Mouse (Mus musculus): Measurements from ENCODE around the gene Gm10320. TPM values are rescaled to one million over a fixed set of nuclear protein-coding genes. Genes with fewer than 3 reads are reported as not detected.
A peak's percentile ranks its signal among the peaks of the same experiment; 100 is the strongest.

Gene Gm10320
- polyA plus RNA-seq, 1 experiment from 2014 or later = 1.5 TPM

DNA sequence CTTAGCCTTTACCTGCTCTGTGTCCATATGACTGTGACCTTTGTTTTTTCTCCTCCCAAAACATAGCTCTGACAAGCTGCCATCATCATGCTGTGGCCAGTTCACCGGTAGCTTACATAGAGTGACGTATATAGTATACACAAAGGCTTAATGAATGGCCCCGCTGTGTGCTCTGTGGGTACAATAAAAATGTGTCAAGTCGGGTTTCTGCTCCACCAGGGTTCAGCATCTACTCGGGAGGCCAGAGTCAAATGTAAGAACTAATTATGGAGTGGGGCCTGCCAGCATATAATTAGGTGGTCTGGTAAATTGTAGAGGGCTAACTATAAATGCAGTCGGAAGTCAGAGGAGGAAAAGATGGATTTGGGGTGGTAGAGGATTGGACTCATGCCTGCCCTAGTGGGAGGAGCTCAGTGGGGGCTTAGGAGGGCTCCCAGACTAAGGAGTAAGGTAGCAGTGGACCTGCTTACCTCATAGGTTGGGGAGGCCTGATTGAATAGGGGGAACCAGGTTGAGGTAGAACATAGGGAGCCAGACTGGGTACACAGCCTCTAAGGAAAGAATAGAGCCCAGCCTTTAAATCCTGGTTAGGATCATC, 32.0 kb upstream of the Gm10320 start:
- H3K4me1 ChIP-seq (replicated peaks; ENCODE audit: control insufficient read depth, insufficient read depth) = no peaks in the 10 kb centered on the region
- no peak overlapping the region for H3K9ac ChIP-seq (ENCODE audit: low read length)
- peaks cover 5% of the 10 kb centered on the region; the same call in 1 of the 2 replicates for H3K9me3 ChIP-seq (ENCODE audit: control insufficient read depth, low read length)
- no peak overlapping the region for H3K4me3 ChIP-seq (ENCODE audit: low read depth, low read length)
- DNase-seq (ENCODE audit: low spot score) (no peak), ATAC-seq (ENCODE audit: low FRiP score, low TSS enrichment) (no peak)
- H3K36me3 ChIP-seq (ENCODE audit: control insufficient read depth, insufficient read depth, low read length) = no peaks in the 10 kb centered on the region
- 44% methylated on average over 6 of the region's 6 CpGs for WGBS
- H3K4me2 ChIP-seq (replicated peaks; ENCODE audit: low read depth) = no peak overlapping the region
- H3K27ac ChIP-seq (replicated peaks) = no peak overlapping the region
- H3K27me3 ChIP-seq (ENCODE audit: control insufficient read depth, insufficient read depth, low read length) = no peaks in the 10 kb centered on the region
- no peak for TF ChIP-seq CTCF (IDR thresholded peaks at IDR 0.05; ENCODE audit: low read depth)
- no peak for TF ChIP-seq EP300 (optimal IDR thresholded peaks at IDR 0.05)

DNA sequence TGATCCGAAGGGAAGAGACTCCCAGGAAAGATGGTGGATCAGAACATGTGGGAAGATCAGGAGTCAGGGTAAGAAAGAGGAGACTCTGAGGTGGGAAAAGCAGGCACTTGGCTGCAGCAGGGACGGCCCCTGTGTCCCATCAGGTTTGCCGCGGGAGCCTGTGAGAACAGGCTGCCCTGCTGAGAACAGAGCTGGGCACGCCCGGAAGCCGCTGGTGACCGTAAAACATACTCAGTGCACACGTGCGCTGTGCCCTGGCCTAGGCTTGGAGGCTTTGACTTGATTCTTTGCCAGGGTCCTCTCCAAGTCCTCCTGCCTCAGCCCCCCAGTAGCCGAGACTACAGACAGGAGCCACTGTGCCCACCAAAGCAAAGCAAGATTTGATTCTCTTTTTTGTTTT, 26.5 kb upstream of the Gm10320 start:
- no peak overlapping the region for H3K9ac ChIP-seq (ENCODE audit: low read length)
- no peaks in the 10 kb centered on the region for H3K27me3 ChIP-seq (ENCODE audit: control insufficient read depth, insufficient read depth, low read length)
- H3K36me3 ChIP-seq (ENCODE audit: control insufficient read depth, insufficient read depth, low read length) = no peaks in the 10 kb centered on the region
- H3K27ac ChIP-seq (replicated peaks) = no peak overlapping the region
- no peak for DNase-seq (ENCODE audit: low spot score)
- no peak overlapping the region for H3K4me2 ChIP-seq (replicated peaks; ENCODE audit: low read depth)
- no peak overlapping the region for H3K4me3 ChIP-seq (ENCODE audit: low read depth, low read length)
- TF ChIP-seq EP300 (optimal IDR thresholded peaks at IDR 0.05) (no peak), CTCF (IDR thresholded peaks at IDR 0.05; ENCODE audit: low read depth) (no peak)
- H3K4me1 ChIP-seq (replicated peaks; ENCODE audit: control insufficient read depth, insufficient read depth) = no peaks in the 10 kb centered on the region
- WGBS = 33% methylated on average over 11 of the region's 11 CpGs
- 0 out of 2 replicates have a peak, but pooled peaks have one; percentile 47 for ATAC-seq (ENCODE audit: low FRiP score, low TSS enrichment)
- peaks cover 5% of the 10 kb centered on the region; the same call in 1 of the 2 replicates for H3K9me3 ChIP-seq (ENCODE audit: control insufficient read depth, low read length)

DNA sequence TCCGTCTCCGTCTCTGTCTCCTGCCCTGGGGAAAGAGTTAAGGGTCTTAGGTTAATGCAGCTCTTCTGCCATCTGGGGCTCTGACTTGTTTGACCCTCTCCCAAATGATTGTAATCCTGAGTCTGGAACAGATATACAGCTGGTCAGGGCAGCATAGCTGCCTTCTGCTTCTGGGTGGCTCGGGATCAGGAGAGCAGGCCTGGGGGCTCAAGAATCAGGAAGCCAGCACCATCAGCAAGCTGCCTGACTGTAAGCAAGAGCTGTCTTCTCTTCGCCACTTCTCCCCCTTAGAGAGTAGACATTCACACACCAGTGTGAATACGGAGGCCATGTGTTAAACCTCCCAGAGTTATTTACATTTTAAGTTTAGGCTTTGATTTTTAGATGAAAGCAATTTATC, 25.9 kb upstream of the Gm10320 start:
- no peak overlapping the region for H3K27ac ChIP-seq (replicated peaks)
- no peak overlapping the region for H3K4me3 ChIP-seq (ENCODE audit: low read depth, low read length)
- 47% methylated on average over 5 of the region's 5 CpGs for WGBS
- ATAC-seq (ENCODE audit: low FRiP score, low TSS enrichment) = no peak
- no peaks in the 10 kb centered on the region for H3K27me3 ChIP-seq (ENCODE audit: control insufficient read depth, insufficient read depth, low read length)
- DNase-seq (ENCODE audit: low spot score) = no peak
- TF ChIP-seq EP300 (optimal IDR thresholded peaks at IDR 0.05) (no peak), CTCF (IDR thresholded peaks at IDR 0.05; ENCODE audit: low read depth) (no peak)
- no peaks in the 10 kb centered on the region for H3K4me1 ChIP-seq (replicated peaks; ENCODE audit: control insufficient read depth, insufficient read depth)
- no peaks in the 10 kb centered on the region for H3K36me3 ChIP-seq (ENCODE audit: control insufficient read depth, insufficient read depth, low read length)
- peaks cover 3% of the 10 kb centered on the region; the same call in 1 of the 2 replicates for H3K9me3 ChIP-seq (ENCODE audit: control insufficient read depth, low read length)
- no peak overlapping the region for H3K4me2 ChIP-seq (replicated peaks; ENCODE audit: low read depth)
- no peak overlapping the region for H3K9ac ChIP-seq (ENCODE audit: low read length)

DNA sequence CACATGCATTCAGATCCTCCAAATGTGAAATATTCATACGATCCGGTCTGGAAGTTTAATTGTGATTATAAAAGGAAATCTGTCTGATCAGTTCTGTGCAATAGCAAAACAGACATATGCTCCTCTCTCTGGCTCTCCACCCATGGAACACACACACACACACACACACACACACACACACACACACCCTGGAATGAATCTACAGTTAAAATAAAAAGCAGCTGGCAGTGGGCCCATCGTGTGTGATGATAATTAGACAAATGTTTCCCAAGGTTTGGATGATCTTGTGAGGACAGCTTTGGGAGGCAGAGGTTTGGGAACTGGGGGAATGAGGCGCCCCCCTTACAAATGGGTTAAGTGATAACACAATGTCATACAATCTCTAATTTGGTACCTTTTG, 25.2 kb upstream of the Gm10320 start:
- DNase-seq (ENCODE audit: low spot score) (no peak), ATAC-seq (ENCODE audit: low FRiP score, low TSS enrichment) (no peak)
- no peaks in the 10 kb centered on the region for H3K9me3 ChIP-seq (ENCODE audit: control insufficient read depth, low read length)
- TF ChIP-seq CTCF (IDR thresholded peaks at IDR 0.05; ENCODE audit: low read depth) (no peak), EP300 (optimal IDR thresholded peaks at IDR 0.05) (no peak)
- H3K4me2 ChIP-seq (replicated peaks; ENCODE audit: low read depth) = no peak overlapping the region
- H3K9ac ChIP-seq (ENCODE audit: low read length) = no peak overlapping the region
- no peaks in the 10 kb centered on the region for H3K36me3 ChIP-seq (ENCODE audit: control insufficient read depth, insufficient read depth, low read length)
- no peak overlapping the region for H3K27ac ChIP-seq (replicated peaks)
- no peaks in the 10 kb centered on the region for H3K4me1 ChIP-seq (replicated peaks; ENCODE audit: control insufficient read depth, insufficient read depth)
- no peak overlapping the region for H3K4me3 ChIP-seq (ENCODE audit: low read depth, low read length)
- no peaks in the 10 kb centered on the region for H3K27me3 ChIP-seq (ENCODE audit: control insufficient read depth, insufficient read depth, low read length)
- 77% methylated on average over 4 of the region's 4 CpGs for WGBS

DNA sequence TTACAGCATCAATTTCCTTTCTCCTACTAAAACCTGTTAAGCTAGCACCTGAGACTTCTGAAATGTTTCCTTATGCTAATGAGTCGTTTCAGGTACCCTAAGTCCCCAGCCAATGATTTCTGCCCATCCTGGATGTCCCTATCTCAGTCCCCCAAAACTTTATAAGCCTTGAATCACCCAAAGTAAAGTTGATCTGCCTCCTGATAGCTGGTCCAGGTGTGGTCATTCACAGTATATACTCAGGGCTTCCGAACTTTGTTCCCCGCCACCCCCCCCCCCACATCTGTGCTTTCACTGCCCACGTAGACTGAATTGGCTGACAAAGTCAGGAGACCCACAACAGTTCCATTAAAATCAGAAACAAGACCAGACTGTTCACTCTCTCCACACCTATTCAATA, 20.3 kb upstream of the Gm10320 start:
- H3K27ac ChIP-seq (replicated peaks) = no peak overlapping the region
- DNase-seq (ENCODE audit: low spot score) = no peak

DNA sequence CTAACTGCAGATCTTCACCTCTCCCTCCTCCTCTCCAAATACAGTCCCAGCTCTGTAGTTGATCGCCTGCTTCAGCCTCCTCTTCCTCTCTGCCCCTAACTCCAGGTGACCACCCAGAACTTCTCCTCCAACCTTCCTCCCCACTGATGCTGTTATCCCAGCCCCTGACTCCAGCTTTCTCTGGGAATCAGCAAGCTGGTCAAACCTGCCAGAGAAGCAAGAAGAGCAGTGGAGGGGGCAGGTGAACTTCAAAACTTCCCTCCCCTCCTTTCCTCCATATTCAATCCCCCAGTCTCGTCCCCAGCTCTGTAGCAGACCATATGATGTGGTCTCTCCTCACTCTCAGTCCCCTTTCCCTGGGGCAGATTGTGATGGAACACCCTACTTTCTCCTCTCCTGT, 15.9 kb upstream of the Gm10320 start:
- ATAC-seq (ENCODE audit: low FRiP score, low TSS enrichment) = no peak
- Histone ChIP-seq H3K4me3 (ENCODE audit: low read depth, low read length) (no peak overlapping the region), H3K4me1 (replicated peaks; ENCODE audit: control insufficient read depth, insufficient read depth) (peaks cover 8% of the 10 kb centered on the region; the same call in 1 of the 2 replicates), H3K4me2 (replicated peaks; ENCODE audit: low read depth) (no peak overlapping the region), H3K9me3 (ENCODE audit: control insufficient read depth, low read length) (no peaks in the 10 kb centered on the region), H3K36me3 (ENCODE audit: control insufficient read depth, insufficient read depth, low read length) (no peaks in the 10 kb centered on the region), H3K9ac (ENCODE audit: low read length) (no peak overlapping the region), H3K27me3 (ENCODE audit: control insufficient read depth, insufficient read depth, low read length) (peaks cover 10% of the 10 kb centered on the region; the same call in 1 of the 2 replicates), H3K27ac (replicated peaks) (no peak overlapping the region)
- DNase-seq (ENCODE audit: low spot score) = no peak
- WGBS = 62% methylated on average over 2 of the region's 2 CpGs
- TF ChIP-seq EP300 (optimal IDR thresholded peaks at IDR 0.05) (no peak), CTCF (IDR thresholded peaks at IDR 0.05; ENCODE audit: low read depth) (no peak)

More for the DNA sequence above, 20.3 kb upstream of the Gm10320 start:
- Histone ChIP-seq H3K27me3 (ENCODE audit: control insufficient read depth, insufficient read depth, low read length) (peaks cover under 1% of the 10 kb centered on the region; the same call in 1 of the 2 replicates), H3K4me2 (replicated peaks; ENCODE audit: low read depth) (no peak overlapping the region), H3K9ac (ENCODE audit: low read length) (no peak overlapping the region), H3K4me3 (ENCODE audit: low read depth, low read length) (no peak overlapping the region), H3K36me3 (ENCODE audit: control insufficient read depth, insufficient read depth, low read length) (no peaks in the 10 kb centered on the region), H3K9me3 (ENCODE audit: control insufficient read depth, low read length) (no peaks in the 10 kb centered on the region), H3K4me1 (replicated peaks; ENCODE audit: control insufficient read depth, insufficient read depth) (no peaks in the 10 kb centered on the region)
- no peak for ATAC-seq (ENCODE audit: low FRiP score, low TSS enrichment)
- TF ChIP-seq CTCF (IDR thresholded peaks at IDR 0.05; ENCODE audit: low read depth) = no peak
- no peak for TF ChIP-seq EP300 (optimal IDR thresholded peaks at IDR 0.05)
- 68% methylated on average over 4 of the region's 4 CpGs for WGBS
